Mouse (Mus musculus): ENCODE measurements around the gene Ip6k3. TPM values are rescaled to one million over a fixed set of nuclear protein-coding genes. Genes with fewer than 3 reads are reported as not detected.

Gene Ip6k3
- polyA plus RNA-seq, 1 experiment from 2014 or later = 0.07 TPM

DNA sequence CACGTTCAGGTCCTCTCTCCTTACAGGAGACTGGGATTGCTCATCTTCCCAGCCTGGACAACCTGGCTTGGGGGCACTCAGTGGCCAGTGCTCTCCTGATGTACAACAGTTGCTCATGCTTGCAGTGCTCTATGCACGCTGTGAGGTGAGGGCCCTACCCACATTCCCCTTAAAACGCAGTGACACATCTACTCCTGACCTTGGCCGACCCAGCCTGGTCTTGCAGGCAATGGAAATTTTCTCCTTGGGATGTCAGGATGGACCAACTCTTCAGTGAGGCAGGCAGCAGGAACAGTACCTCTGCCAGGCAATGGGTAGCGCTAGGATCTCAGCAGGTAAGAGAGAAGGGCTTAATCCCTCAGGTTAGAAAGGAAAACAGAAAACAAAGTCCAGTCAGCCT is 19.5 kb upstream of the Ip6k3 start:
- H3K27ac ChIP-seq (ENCODE audit: low read depth, low read length) = no peak overlapping the region
- H3K4me3 ChIP-seq (ENCODE audit: low read depth, low read length) = no peak overlapping the region
- no peak overlapping the region for H3K4me2 ChIP-seq
- DNase-seq (ENCODE audit: low spot score, missing footprints) = no peak
- H3K9me3 ChIP-seq (ENCODE audit: control insufficient read depth, low read length) = no peaks in the 10 kb centered on the region
- peaks cover 10% of the 10 kb centered on the region for H3K4me1 ChIP-seq (ENCODE audit: control insufficient read depth, insufficient read depth, low read length)
- ATAC-seq (ENCODE audit: low FRiP score) = no peak
- H3K36me3 ChIP-seq (ENCODE audit: control insufficient read depth, insufficient read depth, low read length) = 0 out of 2 replicates have a peak, but pooled peaks cover 2% of the 10 kb centered on the region
- H3K27me3 ChIP-seq (ENCODE audit: control insufficient read depth, insufficient read depth, low read length) = no peaks in the 10 kb centered on the region
- 64% methylated on average over 5 of the region's 5 CpGs for WGBS
- no peak overlapping the region for H3K9ac ChIP-seq (ENCODE audit: low read length)

- H3K4me1 ChIP-seq (ENCODE audit: control insufficient read depth, insufficient read depth, low read length) = peaks cover 10% of the 10 kb centered on the region
- no peak for DNase-seq (ENCODE audit: low spot score, missing footprints)
- WGBS = 91% methylated on average over 3 of the region's 3 CpGs
- H3K27me3 ChIP-seq (ENCODE audit: control insufficient read depth, insufficient read depth, low read length) = no peaks in the 10 kb centered on the region
- H3K4me3 ChIP-seq (ENCODE audit: low read depth, low read length) = no peak overlapping the region
- H3K27ac ChIP-seq (ENCODE audit: low read depth, low read length) = no peak overlapping the region
- H3K4me2 ChIP-seq = no peak overlapping the region
- H3K9me3 ChIP-seq (ENCODE audit: control insufficient read depth, low read length) = no peaks in the 10 kb centered on the region
- 0 out of 2 replicates have a peak, but pooled peaks cover 1% of the 10 kb centered on the region for H3K36me3 ChIP-seq (ENCODE audit: control insufficient read depth, insufficient read depth, low read length)
- H3K9ac ChIP-seq (ENCODE audit: low read length) = no peak overlapping the region
- ATAC-seq (ENCODE audit: low FRiP score) = no peak
Observed at GRCm38 (mm10) chr17:27186068-27186467, 18.5 kb upstream of the Ip6k3 start.

GRCm38 (mm10) chr17:27183667-27184292 is 16.2 kb upstream of the Ip6k3 start:
- Histone ChIP-seq H3K9ac (ENCODE audit: low read length) (no peak overlapping the region), H3K9me3 (ENCODE audit: control insufficient read depth, low read length) (no peaks in the 10 kb centered on the region), H3K36me3 (ENCODE audit: control insufficient read depth, insufficient read depth, low read length) (no peaks in the 10 kb centered on the region), H3K4me3 (ENCODE audit: low read depth, low read length) (no peak overlapping the region), H3K27me3 (ENCODE audit: control insufficient read depth, insufficient read depth, low read length) (no peaks in the 10 kb centered on the region), H3K4me1 (ENCODE audit: control insufficient read depth, insufficient read depth, low read length) (peaks cover 6% of the 10 kb centered on the region), H3K4me2 (no peak overlapping the region), H3K27ac (ENCODE audit: low read depth, low read length) (no peak overlapping the region)
- DNase-seq (ENCODE audit: low spot score, missing footprints) (no peak), ATAC-seq (ENCODE audit: low FRiP score) (no peak)
- 85% methylated on average over 12 of the region's 12 CpGs for WGBS

DNA sequence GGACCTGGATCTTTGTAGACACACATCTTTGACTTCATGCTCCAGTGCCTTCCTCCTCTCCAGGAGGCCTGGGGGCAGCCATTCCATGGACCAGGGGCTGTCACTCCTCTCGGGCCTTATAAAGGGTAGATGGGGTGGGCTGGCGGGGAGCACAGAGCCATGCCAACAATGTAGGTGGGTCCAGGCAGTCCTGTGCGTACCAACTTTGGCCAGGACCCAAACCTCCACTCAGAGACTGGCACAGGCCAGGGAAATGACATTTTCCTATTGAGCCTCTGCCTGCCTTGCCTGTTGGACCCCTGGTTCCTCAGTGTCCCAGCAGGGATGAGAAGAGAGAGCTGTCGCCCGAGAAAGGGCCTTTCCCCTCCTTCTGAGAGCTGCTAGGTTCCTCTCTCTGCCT is 14.8 kb upstream of the Ip6k3 start:
- Histone ChIP-seq H3K27ac (ENCODE audit: low read depth, low read length) (no peak overlapping the region), H3K4me3 (ENCODE audit: low read depth, low read length) (no peak overlapping the region), H3K4me1 (ENCODE audit: control insufficient read depth, insufficient read depth, low read length) (no peaks in the 10 kb centered on the region), H3K9ac (ENCODE audit: low read length) (no peak overlapping the region), H3K27me3 (ENCODE audit: control insufficient read depth, insufficient read depth, low read length) (no peaks in the 10 kb centered on the region), H3K36me3 (ENCODE audit: control insufficient read depth, insufficient read depth, low read length) (no peaks in the 10 kb centered on the region), H3K4me2 (no peak overlapping the region), H3K9me3 (ENCODE audit: control insufficient read depth, low read length) (no peaks in the 10 kb centered on the region)
- no peak for ATAC-seq (ENCODE audit: low FRiP score)
- WGBS = 77% methylated on average over 5 of the region's 5 CpGs
- DNase-seq (ENCODE audit: low spot score, missing footprints) = no peak

DNA sequence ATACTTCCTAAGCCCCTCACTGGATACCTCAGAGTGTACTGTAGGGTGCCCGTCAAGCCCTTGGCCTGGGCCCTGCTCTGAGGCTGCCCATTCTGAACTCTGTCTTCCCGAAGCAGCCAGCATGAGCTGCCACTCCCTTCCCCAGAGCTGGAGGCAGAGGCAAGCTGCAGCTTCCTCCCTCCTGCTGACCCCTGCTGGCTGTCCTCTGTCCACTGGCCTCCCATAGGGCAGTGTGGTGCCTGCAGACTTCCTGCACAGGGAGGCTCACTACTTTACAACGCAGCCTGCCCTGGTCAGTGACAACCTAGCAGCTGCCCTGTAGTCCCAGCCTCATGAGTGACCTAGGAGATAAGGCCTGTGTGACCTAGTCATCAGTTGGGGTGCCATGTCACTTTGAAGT is 14.1 kb upstream of the Ip6k3 start:
- no peak overlapping the region for H3K4me3 ChIP-seq (ENCODE audit: low read depth, low read length)
- WGBS = 35% methylated on average over 3 of the region's 3 CpGs
- no peaks in the 10 kb centered on the region for H3K4me1 ChIP-seq (ENCODE audit: control insufficient read depth, insufficient read depth, low read length)
- ATAC-seq (ENCODE audit: low FRiP score) = no peak
- H3K9me3 ChIP-seq (ENCODE audit: control insufficient read depth, low read length) = no peaks in the 10 kb centered on the region
- H3K27me3 ChIP-seq (ENCODE audit: control insufficient read depth, insufficient read depth, low read length) = no peaks in the 10 kb centered on the region
- H3K27ac ChIP-seq (ENCODE audit: low read depth, low read length) = no peak overlapping the region
- H3K9ac ChIP-seq (ENCODE audit: low read length) = no peak overlapping the region
- H3K4me2 ChIP-seq = no peak overlapping the region
- DNase-seq (ENCODE audit: low spot score, missing footprints) = no peak
- no peaks in the 10 kb centered on the region for H3K36me3 ChIP-seq (ENCODE audit: control insufficient read depth, insufficient read depth, low read length)

DNA sequence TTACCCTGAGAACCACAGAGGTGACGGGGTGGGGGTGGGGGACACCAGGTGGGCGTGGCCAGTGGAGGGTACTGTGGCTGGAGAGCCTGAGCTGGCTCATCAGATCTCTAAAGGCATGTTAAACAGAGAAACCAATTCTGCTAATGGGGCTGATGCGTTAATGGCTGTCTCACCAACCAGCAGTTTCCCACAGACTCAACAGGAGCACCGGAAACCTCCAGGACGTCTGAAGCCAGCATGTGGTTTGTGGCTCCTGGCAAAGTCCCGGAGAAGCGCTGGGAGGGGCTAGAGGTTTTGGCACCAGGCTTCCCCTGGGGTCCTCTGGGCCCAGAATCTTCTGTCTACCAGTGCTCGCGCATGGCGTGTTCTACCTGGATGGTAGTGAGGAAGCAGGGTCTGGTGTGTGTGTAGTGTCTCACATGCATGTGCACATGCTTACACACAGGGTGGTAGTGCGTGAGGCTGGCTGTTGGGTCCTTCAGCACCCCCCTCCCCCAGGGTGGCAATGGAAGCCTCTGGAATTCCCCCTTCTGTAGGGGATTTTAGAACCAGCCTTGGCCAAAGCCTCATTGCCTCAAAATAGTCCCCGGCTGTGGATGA is 12.2 kb upstream of the Ip6k3 start:
- no peak overlapping the region for H3K9ac ChIP-seq (ENCODE audit: low read length)
- DNase-seq (ENCODE audit: low spot score, missing footprints) (no peak), ATAC-seq (ENCODE audit: low FRiP score) (no peak)
- H3K9me3 ChIP-seq (ENCODE audit: control insufficient read depth, low read length) = no peaks in the 10 kb centered on the region
- no peak overlapping the region for H3K4me3 ChIP-seq (ENCODE audit: low read depth, low read length)
- no peak overlapping the region for H3K27ac ChIP-seq (ENCODE audit: low read depth, low read length)
- 68% methylated on average over 12 of the region's 12 CpGs for WGBS
- H3K27me3 ChIP-seq (ENCODE audit: control insufficient read depth, insufficient read depth, low read length) = no peaks in the 10 kb centered on the region
- H3K4me2 ChIP-seq = no peak overlapping the region
- peaks cover 9% of the 10 kb centered on the region for H3K4me1 ChIP-seq (ENCODE audit: control insufficient read depth, insufficient read depth, low read length)
- H3K36me3 ChIP-seq (ENCODE audit: control insufficient read depth, insufficient read depth, low read length) = no peaks in the 10 kb centered on the region

DNA sequence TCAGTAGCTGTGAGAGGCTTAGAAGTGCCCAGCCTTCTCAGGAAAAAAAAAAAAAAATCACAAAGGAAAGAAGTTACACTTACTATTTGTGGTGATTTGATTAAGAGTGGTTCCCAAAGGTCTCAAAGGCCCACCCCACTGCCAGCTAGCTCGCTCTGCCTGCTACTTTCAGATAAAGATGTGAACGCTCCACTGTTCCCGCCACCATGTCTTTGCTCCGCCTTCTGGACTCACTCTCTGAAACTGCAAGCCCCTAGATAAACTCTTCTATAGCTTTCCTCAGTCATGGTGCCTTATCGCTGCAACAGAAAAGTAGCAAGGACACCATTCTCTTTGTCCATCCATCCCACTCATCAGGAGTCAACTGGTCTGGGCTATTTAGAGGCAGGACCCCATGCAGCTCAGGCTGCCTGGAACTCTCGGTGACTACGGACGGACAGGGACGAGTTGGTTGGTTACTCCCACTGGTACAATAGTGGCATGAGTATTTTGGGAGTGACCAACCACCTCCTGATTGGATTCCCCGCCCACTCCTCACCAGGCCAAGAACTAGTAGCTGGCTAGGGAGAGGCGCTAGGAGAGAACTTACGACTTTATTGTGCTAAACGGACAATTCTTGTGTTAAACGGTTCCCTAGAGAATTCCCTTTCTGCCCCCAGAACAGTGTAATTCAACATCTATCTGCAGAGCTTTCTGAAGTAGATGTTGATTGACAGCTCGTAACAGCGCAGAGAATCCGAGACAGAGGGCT is 11.0 kb upstream of the Ip6k3 start:
- no peak overlapping the region for H3K27ac ChIP-seq (ENCODE audit: low read depth, low read length)

GRCm38 (mm10) chr17:27178019-27178418 is 10.4 kb upstream of the Ip6k3 start:
- WGBS = 88% methylated on average over 9 of the region's 9 CpGs
- Histone ChIP-seq H3K27ac (ENCODE audit: low read depth, low read length) (no peak overlapping the region), H3K4me1 (ENCODE audit: control insufficient read depth, insufficient read depth, low read length) (peaks cover 9% of the 10 kb centered on the region), H3K4me3 (ENCODE audit: low read depth, low read length) (no peak overlapping the region), H3K27me3 (ENCODE audit: control insufficient read depth, insufficient read depth, low read length) (no peaks in the 10 kb centered on the region), H3K9ac (ENCODE audit: low read length) (no peak overlapping the region), H3K4me2 (no peak overlapping the region), H3K36me3 (ENCODE audit: control insufficient read depth, insufficient read depth, low read length) (no peaks in the 10 kb centered on the region), H3K9me3 (ENCODE audit: control insufficient read depth, low read length) (no peaks in the 10 kb centered on the region)
- ATAC-seq (ENCODE audit: low FRiP score) (no peak), DNase-seq (ENCODE audit: low spot score, missing footprints) (no peak)

More for the DNA sequence above, 11.0 kb upstream of the Ip6k3 start:
- WGBS = 92% methylated on average over 17 of the region's 17 CpGs
- DNase-seq (ENCODE audit: low spot score, missing footprints) = no peak
- ATAC-seq (ENCODE audit: low FRiP score) = no peak
- no peaks in the 10 kb centered on the region for H3K9me3 ChIP-seq (ENCODE audit: control insufficient read depth, low read length)
- no peak overlapping the region for H3K4me3 ChIP-seq (ENCODE audit: low read depth, low read length)
- H3K4me2 ChIP-seq = no peak overlapping the region
- no peaks in the 10 kb centered on the region for H3K27me3 ChIP-seq (ENCODE audit: control insufficient read depth, insufficient read depth, low read length)
- H3K4me1 ChIP-seq (ENCODE audit: control insufficient read depth, insufficient read depth, low read length) = peaks cover 9% of the 10 kb centered on the region
- H3K9ac ChIP-seq (ENCODE audit: low read length) = no peak overlapping the region
- no peaks in the 10 kb centered on the region for H3K36me3 ChIP-seq (ENCODE audit: control insufficient read depth, insufficient read depth, low read length)

GRCm38 (mm10) chr17:27176754-27177153 is 9.2 kb upstream of the Ip6k3 start:
- Histone ChIP-seq H3K4me3 (ENCODE audit: low read depth, low read length) (no peak overlapping the region), H3K4me2 (no peak overlapping the region), H3K27me3 (ENCODE audit: control insufficient read depth, insufficient read depth, low read length) (no peaks in the 10 kb centered on the region), H3K4me1 (ENCODE audit: control insufficient read depth, insufficient read depth, low read length) (peaks cover 9% of the 10 kb centered on the region), H3K36me3 (ENCODE audit: control insufficient read depth, insufficient read depth, low read length) (no peaks in the 10 kb centered on the region), H3K27ac (ENCODE audit: low read depth, low read length) (no peak overlapping the region), H3K9me3 (ENCODE audit: control insufficient read depth, low read length) (no peaks in the 10 kb centered on the region), H3K9ac (ENCODE audit: low read length) (no peak overlapping the region)
- WGBS = 88% methylated on average over 4 of the region's 4 CpGs
- DNase-seq (ENCODE audit: low spot score, missing footprints) (no peak), ATAC-seq (ENCODE audit: low FRiP score) (no peak)

Data from midbrain, embryonic 11.5 days (tissue).